Mouse (Mus musculus) intestine, embryonic 15.5 days (tissue): ENCODE measurements around the gene Kcnma1. TPM values are rescaled to one million over a fixed set of nuclear protein-coding genes. Genes with fewer than 3 reads are reported as not detected.

Source experiments
- ATAC-seq: fragments of 200-750 bp; cut with Nextera tagmentation; 2 replicates; pipeline ENCODE4 v1.8.0; 2017; ENCODE audit warnings: moderate TSS enrichment, moderate library complexity
- H3K27ac ChIP-seq: fragments of 300-500 bp; sonication (generic); 2 replicates; pipeline ENCODE4 v1.5.1; 2015; ENCODE audit warnings: mild to moderate bottlenecking, inconsistent platforms
- H3K27me3 ChIP-seq: fragments of 300-500 bp; sonication (generic); replicated peaks from 2 replicates; pipeline ENCODE4 v1.6.1; 2015; ENCODE audit warnings: inconsistent platforms
- H3K36me3 ChIP-seq: fragments of 300-500 bp; sonication (generic); 2 replicates; pipeline ENCODE4 v1.6.1; 2015; ENCODE audit warnings: inconsistent platforms
- H3K4me1 ChIP-seq: fragments of 300-500 bp; sonication (generic); replicated peaks from 2 replicates; pipeline ENCODE4 v1.6.1; 2015; ENCODE audit warnings: inconsistent platforms
- H3K4me2 ChIP-seq: fragments of 300-500 bp; sonication (generic); replicated peaks from 2 replicates; pipeline ENCODE4 v1.6.1; 2015; ENCODE audit warnings: mild to moderate bottlenecking, inconsistent platforms
- H3K4me3 ChIP-seq: fragments of 300-500 bp; sonication (generic); replicated peaks from 2 replicates; pipeline ENCODE4 v1.5.1; 2015; ENCODE audit warnings: inconsistent platforms
- H3K9ac ChIP-seq: fragments of 300-500 bp; sonication (generic); 2 replicates; pipeline ENCODE4 v1.6.1; 2015; ENCODE audit warnings: inconsistent platforms
- H3K9me3 ChIP-seq: fragments of 300-500 bp; sonication (generic); 2 replicates; pipeline ENCODE4 v1.6.1; 2016; ENCODE audit warnings: inconsistent platforms
- WGBS: fragments of 180-500 bp; shearing (Covaris S2); methylation state at CpG from one replicate; pipeline ENCODE4 v1.1.7; 2015; 5-methylcytosine and 5-hydroxymethylcytosine counted together
- polyA plus RNA-seq: library from polyadenylated mRNA; unstranded; fragments of >200 nt; fragmentation: Nextera tagmentation; extraction: Ambion mirVana; gene quantifications from 2 replicates; pipeline ENCODE4 v1.2.1, GENCODE M21; 2015

Kcnma1 gene
- polyA plus RNA-seq, 1 experiment from 2014 or later: 7.4 TPM

GRCm38 (mm10) chr14:23746976-23747375, 267.3 kb downstream of the Kcnma1 start:
- Histone ChIP-seq H3K9ac (no peak overlapping the region), H3K36me3 (no peaks in the 10 kb centered on the region), H3K27me3 (no peaks in the 10 kb centered on the region), H3K4me3 (no peak overlapping the region), H3K9me3 (no peaks in the 10 kb centered on the region), H3K27ac (no peak overlapping the region), H3K4me2 (no peak overlapping the region), H3K4me1 (no peaks in the 10 kb centered on the region)
- 78% methylated on average over 4 of the region's 4 CpGs for WGBS
- ATAC-seq: no peak

GRCm38 (mm10) chr14:23741531-23741930, 272.8 kb downstream of the Kcnma1 start:
- no peak overlapping the region for H3K4me2 ChIP-seq
- H3K27ac ChIP-seq: no peak overlapping the region
- H3K4me1 ChIP-seq: no peaks in the 10 kb centered on the region
- H3K9ac ChIP-seq: no peak overlapping the region
- no peak overlapping the region for H3K4me3 ChIP-seq
- no peaks in the 10 kb centered on the region for H3K36me3 ChIP-seq
- H3K27me3 ChIP-seq: no peaks in the 10 kb centered on the region
- no peak for ATAC-seq
- H3K9me3 ChIP-seq: no peaks in the 10 kb centered on the region

DNA sequence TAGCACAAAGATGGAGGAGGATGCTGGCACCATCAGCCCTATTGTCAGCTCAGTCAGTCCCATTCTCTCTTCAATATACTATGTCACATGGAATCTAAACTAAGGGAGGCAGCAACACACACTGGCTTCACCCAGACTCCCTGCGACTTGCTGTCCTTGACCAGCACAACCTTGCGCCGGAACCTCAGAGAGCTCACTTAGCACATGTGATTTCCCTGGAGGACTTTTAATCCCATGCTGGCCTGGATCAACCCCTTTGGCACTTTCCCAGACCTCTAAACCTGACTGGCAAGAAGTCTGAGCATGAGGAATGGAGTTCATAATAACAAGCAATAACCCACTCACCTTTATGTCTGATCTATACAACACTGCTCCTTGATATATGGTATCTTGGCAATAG, 280.1 kb downstream of the Kcnma1 start:
- Histone ChIP-seq H3K27ac (no peak overlapping the region), H3K4me1 (no peaks in the 10 kb centered on the region), H3K9me3 (no peaks in the 10 kb centered on the region), H3K9ac (no peak overlapping the region), H3K36me3 (no peaks in the 10 kb centered on the region), H3K4me3 (no peak overlapping the region), H3K4me2 (no peak overlapping the region), H3K27me3 (no peaks in the 10 kb centered on the region)
- WGBS: 90% methylated on average over 3 of the region's 3 CpGs
- no peak for ATAC-seq

- Histone ChIP-seq H3K27ac (no peak overlapping the region), H3K4me1 (no peaks in the 10 kb centered on the region), H3K4me3 (no peak overlapping the region), H3K36me3 (no peaks in the 10 kb centered on the region), H3K4me2 (no peak overlapping the region), H3K27me3 (no peaks in the 10 kb centered on the region), H3K9ac (no peak overlapping the region), H3K9me3 (no peaks in the 10 kb centered on the region)
- 50% methylated on average over 2 of the region's 2 CpGs for WGBS
- ATAC-seq: no peak
These were observed 284.9 kb downstream of the Kcnma1 start for GRCm38 (mm10) chr14:23729377-23729776.

DNA sequence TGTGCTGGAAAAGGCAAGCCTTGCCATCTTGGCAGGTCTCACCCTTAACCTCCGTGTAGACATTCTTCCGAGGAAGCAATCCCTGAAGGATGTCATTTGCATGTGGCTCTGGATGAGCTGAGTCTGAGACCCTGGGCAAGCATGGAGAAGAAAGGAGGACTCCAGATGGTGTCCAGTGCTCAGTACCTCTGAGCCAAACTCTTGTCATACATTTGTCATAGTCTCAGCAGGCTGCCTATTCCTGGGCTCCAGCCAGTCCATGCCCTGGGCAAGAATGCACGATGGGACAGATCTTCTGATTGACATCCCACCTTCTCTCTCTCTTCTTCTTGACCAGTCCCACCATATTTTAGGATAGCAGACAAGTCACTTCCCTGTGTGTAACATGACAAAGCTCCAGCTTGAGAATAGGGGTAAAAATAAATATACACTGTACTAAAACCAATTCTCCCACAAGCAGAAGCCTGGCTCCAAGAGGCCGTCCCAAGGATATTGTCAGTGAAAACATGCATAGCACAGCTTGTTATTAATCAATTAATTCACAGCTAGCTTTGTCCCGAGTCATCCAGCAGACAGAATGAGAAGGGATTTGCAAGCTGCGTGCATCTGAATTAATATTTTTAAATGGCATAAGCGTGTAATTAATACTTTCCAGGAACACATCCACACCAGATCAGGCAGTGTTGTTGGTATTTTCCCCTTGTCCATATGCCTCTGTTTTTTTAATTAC, 290.4 kb downstream of the Kcnma1 start:
- Histone ChIP-seq H3K9ac (no peak overlapping the region), H3K4me2 (no peak overlapping the region), H3K36me3 (no peaks in the 10 kb centered on the region), H3K27me3 (no peaks in the 10 kb centered on the region), H3K4me3 (no peak overlapping the region), H3K9me3 (no peaks in the 10 kb centered on the region), H3K27ac (no peak overlapping the region), H3K4me1 (no peaks in the 10 kb centered on the region)
- ATAC-seq: no peak
- 81% methylated on average over 7 of the region's 7 CpGs for WGBS

DNA sequence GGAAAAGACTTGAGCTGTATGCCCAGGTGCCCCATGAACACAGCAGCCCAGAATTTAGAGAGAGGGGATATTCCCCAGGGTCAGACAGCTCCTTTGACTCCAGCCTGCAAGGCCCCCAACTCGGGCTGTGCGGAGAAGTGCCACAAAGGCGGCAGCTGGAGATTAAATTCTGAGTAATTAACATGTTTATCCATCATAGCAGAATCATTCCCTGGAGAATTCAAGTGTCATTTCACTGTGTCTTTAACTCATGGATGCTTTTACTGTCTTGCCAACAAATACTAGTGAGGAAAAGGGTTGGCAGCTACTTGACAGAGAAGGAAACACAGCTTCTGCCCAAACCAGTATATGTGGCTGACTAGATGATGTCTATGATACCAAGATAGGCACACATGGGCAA, 295.0 kb downstream of the Kcnma1 start:
- no peak overlapping the region for H3K27ac ChIP-seq
- H3K4me1 ChIP-seq: no peaks in the 10 kb centered on the region
- no peaks in the 10 kb centered on the region for H3K36me3 ChIP-seq
- H3K4me2 ChIP-seq: no peak overlapping the region
- no peak overlapping the region for H3K9ac ChIP-seq
- WGBS: 80% methylated on average over 3 of the region's 3 CpGs
- H3K4me3 ChIP-seq: no peak overlapping the region
- no peak for ATAC-seq
- no peaks in the 10 kb centered on the region for H3K27me3 ChIP-seq
- H3K9me3 ChIP-seq: no peaks in the 10 kb centered on the region

- 83% methylated on average over 6 of the region's 6 CpGs for WGBS
These were observed 295.6 kb downstream of the Kcnma1 start for GRCm38 (mm10) chr14:23718667-23719066.

DNA sequence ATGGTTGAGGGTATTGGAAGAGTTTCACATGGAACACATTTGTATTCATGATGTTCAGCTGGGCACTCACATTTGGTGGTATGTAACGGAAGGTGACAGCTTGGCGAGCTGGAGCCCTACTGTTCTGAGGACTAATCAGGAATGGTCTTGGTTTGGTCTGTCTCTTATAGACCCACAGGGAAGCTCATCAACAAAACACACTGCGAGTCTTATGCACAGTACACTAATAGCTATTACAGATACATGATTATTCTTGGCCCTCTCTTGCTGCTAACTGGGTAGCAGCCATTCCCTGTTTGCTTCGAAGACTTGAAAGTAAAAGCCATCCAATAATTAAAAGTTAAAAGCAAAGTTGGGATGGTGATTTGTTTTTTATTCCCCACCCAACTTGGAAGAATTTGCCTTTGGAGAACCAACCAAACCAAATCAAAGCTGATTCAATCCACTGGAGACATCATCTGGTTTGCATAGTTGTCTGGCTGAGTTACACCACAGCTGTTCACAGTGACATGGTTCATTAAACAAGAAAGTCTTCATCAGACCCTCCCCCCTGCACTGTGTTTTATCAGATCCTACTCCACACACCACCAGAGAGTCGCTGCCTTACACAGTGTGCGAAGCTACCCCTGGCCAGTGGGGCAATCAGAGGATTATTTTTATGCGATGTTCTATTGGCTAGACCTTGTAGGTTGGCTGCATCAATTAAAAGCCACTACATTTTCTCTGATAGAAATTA, 299.7 kb downstream of the Kcnma1 start:
- Histone ChIP-seq H3K4me1 (no peaks in the 10 kb centered on the region), H3K9me3 (no peaks in the 10 kb centered on the region), H3K4me3 (no peak overlapping the region), H3K36me3 (no peaks in the 10 kb centered on the region), H3K27me3 (no peaks in the 10 kb centered on the region), H3K9ac (no peak overlapping the region), H3K4me2 (no peak overlapping the region), H3K27ac (no peak overlapping the region)
- WGBS: 79% methylated on average over 7 of the region's 7 CpGs
- no peak for ATAC-seq

More at GRCm38 (mm10) chr14:23718667-23719066, 295.6 kb downstream of the Kcnma1 start:
- Histone ChIP-seq H3K4me1 (no peaks in the 10 kb centered on the region), H3K4me3 (no peak overlapping the region), H3K4me2 (no peak overlapping the region), H3K9me3 (no peaks in the 10 kb centered on the region), H3K27ac (no peak overlapping the region), H3K27me3 (no peaks in the 10 kb centered on the region), H3K36me3 (no peaks in the 10 kb centered on the region), H3K9ac (no peak overlapping the region)
- no peak for ATAC-seq

DNA sequence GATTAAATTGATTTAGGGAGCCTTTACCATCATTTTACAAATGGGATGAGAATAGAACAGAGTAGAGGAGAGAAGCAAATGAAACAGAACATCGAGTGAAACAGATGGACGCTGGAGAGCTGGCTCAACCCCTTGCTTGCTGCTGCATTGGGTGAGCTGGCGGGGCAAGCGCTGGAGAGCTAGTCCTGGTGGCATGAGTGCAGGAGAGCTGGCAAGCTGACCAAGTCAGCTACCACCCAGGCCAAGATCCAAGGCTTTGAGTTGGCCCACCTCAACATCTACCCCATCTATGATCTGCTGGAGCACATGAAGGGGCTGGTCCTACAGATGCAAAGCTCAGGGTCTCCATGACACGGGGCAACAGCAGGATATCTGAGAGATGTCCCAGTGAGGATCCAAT, 301.4 kb downstream of the Kcnma1 start:
- WGBS: 90% methylated on average over 5 of the region's 5 CpGs
- ATAC-seq: no peak
- no peak overlapping the region for H3K4me2 ChIP-seq
- no peaks in the 10 kb centered on the region for H3K4me1 ChIP-seq
- no peaks in the 10 kb centered on the region for H3K36me3 ChIP-seq
- no peaks in the 10 kb centered on the region for H3K27me3 ChIP-seq
- no peaks in the 10 kb centered on the region for H3K9me3 ChIP-seq
- no peak overlapping the region for H3K4me3 ChIP-seq
- H3K27ac ChIP-seq: no peak overlapping the region
- no peak overlapping the region for H3K9ac ChIP-seq

- no peak overlapping the region for H3K4me3 ChIP-seq
- no peak overlapping the region for H3K4me2 ChIP-seq
- no peaks in the 10 kb centered on the region for H3K27me3 ChIP-seq
- H3K9ac ChIP-seq: no peak overlapping the region
- H3K4me1 ChIP-seq: no peaks in the 10 kb centered on the region
- H3K27ac ChIP-seq: no peak overlapping the region
- H3K36me3 ChIP-seq: no peaks in the 10 kb centered on the region
- no peak for ATAC-seq
- whole genome bisulfite sequencing: 82% methylated on average over 7 of the region's 7 CpGs
- no peaks in the 10 kb centered on the region for H3K9me3 ChIP-seq
These were observed 303.3 kb downstream of the Kcnma1 start for GRCm38 (mm10) chr14:23710954-23711353.

- H3K4me1 ChIP-seq: no peaks in the 10 kb centered on the region
- no peak overlapping the region for H3K4me2 ChIP-seq
- ATAC-seq: no peak
- H3K27me3 ChIP-seq: no peaks in the 10 kb centered on the region
- WGBS: 48% methylated on average over 10 of the region's 10 CpGs
- no peak overlapping the region for H3K27ac ChIP-seq
- no peak overlapping the region for H3K4me3 ChIP-seq
- H3K9me3 ChIP-seq: no peaks in the 10 kb centered on the region
- H3K36me3 ChIP-seq: no peaks in the 10 kb centered on the region
- no peak overlapping the region for H3K9ac ChIP-seq
These were observed 307.5 kb downstream of the Kcnma1 start for GRCm38 (mm10) chr14:23706837-23707236.

DNA sequence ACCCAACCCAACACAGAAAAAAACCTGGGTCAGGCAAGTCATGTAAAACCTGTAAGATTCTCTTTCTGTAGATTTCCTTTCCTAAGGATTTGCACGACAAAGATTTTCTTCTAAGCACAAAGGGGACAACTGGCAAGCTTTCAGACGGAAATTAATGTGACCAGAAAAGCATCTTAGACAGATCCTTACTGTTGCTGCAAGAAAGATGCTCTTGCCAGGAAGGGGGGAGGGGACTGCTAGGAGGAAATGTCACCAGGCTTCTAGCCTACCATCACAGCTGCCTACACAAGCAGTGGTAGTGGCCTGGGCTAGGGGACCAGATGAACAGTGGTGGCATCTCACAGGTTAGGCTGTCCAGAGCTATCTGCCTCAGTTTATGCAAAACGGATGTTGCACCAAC, 308.6 kb downstream of the Kcnma1 start:
- WGBS: 61% methylated on average over 3 of the region's 3 CpGs
- no peak overlapping the region for H3K4me2 ChIP-seq
- H3K27ac ChIP-seq: no peak overlapping the region
- no peaks in the 10 kb centered on the region for H3K9me3 ChIP-seq
- no peaks in the 10 kb centered on the region for H3K27me3 ChIP-seq
- no peak overlapping the region for H3K4me3 ChIP-seq
- H3K36me3 ChIP-seq: no peaks in the 10 kb centered on the region
- no peaks in the 10 kb centered on the region for H3K4me1 ChIP-seq
- no peak for ATAC-seq
- H3K9ac ChIP-seq: no peak overlapping the region

DNA sequence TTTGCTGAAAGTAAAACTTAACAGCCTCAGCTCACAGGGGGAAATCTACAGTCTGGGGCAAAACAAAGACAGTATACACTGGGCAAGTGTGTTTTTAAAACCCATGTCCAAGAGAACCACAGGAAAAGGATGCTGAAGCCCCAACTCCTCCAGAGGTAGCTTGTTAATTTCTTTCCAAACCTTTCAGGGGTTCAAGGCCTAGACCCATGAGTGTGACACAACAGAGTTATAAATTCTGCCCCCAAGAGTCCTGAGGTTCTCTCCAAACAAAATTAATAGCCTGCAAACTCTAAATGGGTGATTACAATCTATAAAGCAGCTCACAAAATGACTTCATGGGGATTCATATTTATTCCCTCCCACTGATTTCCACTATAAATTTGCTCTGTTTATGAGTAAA, 310.0 kb downstream of the Kcnma1 start:
- ATAC-seq: no peak
- H3K9ac ChIP-seq: no peak overlapping the region
- no peak overlapping the region for H3K4me3 ChIP-seq
- H3K4me1 ChIP-seq: no peaks in the 10 kb centered on the region
- H3K9me3 ChIP-seq: no peaks in the 10 kb centered on the region
- H3K27me3 ChIP-seq: no peaks in the 10 kb centered on the region
- no peak overlapping the region for H3K4me2 ChIP-seq
- H3K27ac ChIP-seq: no peak overlapping the region
- H3K36me3 ChIP-seq: no peaks in the 10 kb centered on the region
